Mouse (Mus musculus) hindbrain, embryonic 16.5 days (tissue): ENCODE measurements around the gene Bsdc1. TPM values are rescaled to one million over a fixed set of nuclear protein-coding genes. Genes with fewer than 3 reads are reported as not detected.
"Not testable (repeated sequence)": the region's sequence is repeated elsewhere in the genome, so short reads cannot be mapped to it uniquely, and the experiment has no call there.

ENCODE experiments used
- ATAC-seq: fragments of 200-750 bp; cut with Nextera tagmentation; 2 replicates; pipeline ENCODE4 v1.8.0; 2017; ENCODE audit warnings: moderate TSS enrichment, moderate library complexity
- H3K27ac ChIP-seq: fragments of 300-500 bp; sonication (generic); 2 replicates; pipeline ENCODE4 v1.5.1; 2014; ENCODE audit warnings: low read depth, mild to moderate bottlenecking, control low read depth, low read length, moderate library complexity
- H3K27me3 ChIP-seq: fragments of 300-500 bp; sonication (generic); replicated peaks from 2 replicates; pipeline ENCODE4 v1.6.1; 2014; ENCODE audit warnings: low read length; ENCODE audit not compliant: control insufficient read depth, insufficient read depth
- H3K36me3 ChIP-seq: fragments of 300-500 bp; sonication (generic); 2 replicates; pipeline ENCODE4 v1.6.1; 2014; ENCODE audit warnings: mild to moderate bottlenecking, low read length, moderate library complexity, mixed read lengths; ENCODE audit not compliant: control insufficient read depth, insufficient read depth
- H3K4me1 ChIP-seq: fragments of 300-500 bp; sonication (generic); 2 replicates; pipeline ENCODE4 v1.6.1; 2014; ENCODE audit warnings: low read depth, low read length; ENCODE audit not compliant: control insufficient read depth, insufficient read depth
- H3K4me2 ChIP-seq: fragments of 300-500 bp; sonication (generic); 2 replicates; pipeline ENCODE4 v1.6.1; 2014; ENCODE audit warnings: mild to moderate bottlenecking, low read length, control low read depth, moderate library complexity
- H3K4me3 ChIP-seq: fragments of 300-500 bp; sonication (generic); 2 replicates; pipeline ENCODE4 v1.5.1; 2014; ENCODE audit warnings: mild to moderate bottlenecking, low read length, control low read depth, moderate library complexity
- H3K9ac ChIP-seq: fragments of 300-500 bp; sonication (generic); 2 replicates; pipeline ENCODE4 v1.6.1; 2014; ENCODE audit warnings: low read depth, mild to moderate bottlenecking, control low read depth, low read length, moderate library complexity
- H3K9me3 ChIP-seq: fragments of 300-500 bp; sonication (generic); 2 replicates; pipeline ENCODE4 v1.6.1; 2014; ENCODE audit warnings: mild to moderate bottlenecking, low read length, moderate library complexity; ENCODE audit not compliant: control insufficient read depth
- WGBS: fragments of 180-500 bp; shearing (Covaris S2); extraction: QIAGEN DNeasy Blood & Tissue Kit; methylation state at CpG from one replicate; pipeline ENCODE4 v1.1.7; 2014; 5-methylcytosine and 5-hydroxymethylcytosine counted together
- polyA plus RNA-seq: library from polyadenylated mRNA; unstranded; fragments of >200 nt; fragmentation: Nextera tagmentation; extraction: Ambion mirVana; gene quantifications from 2 replicates; pipeline ENCODE4 v1.2.1, GENCODE M21; 2015

The Bsdc1 gene
- polyA plus RNA-seq, 1 experiment from 2014 or later, result 34.6 TPM

DNA sequence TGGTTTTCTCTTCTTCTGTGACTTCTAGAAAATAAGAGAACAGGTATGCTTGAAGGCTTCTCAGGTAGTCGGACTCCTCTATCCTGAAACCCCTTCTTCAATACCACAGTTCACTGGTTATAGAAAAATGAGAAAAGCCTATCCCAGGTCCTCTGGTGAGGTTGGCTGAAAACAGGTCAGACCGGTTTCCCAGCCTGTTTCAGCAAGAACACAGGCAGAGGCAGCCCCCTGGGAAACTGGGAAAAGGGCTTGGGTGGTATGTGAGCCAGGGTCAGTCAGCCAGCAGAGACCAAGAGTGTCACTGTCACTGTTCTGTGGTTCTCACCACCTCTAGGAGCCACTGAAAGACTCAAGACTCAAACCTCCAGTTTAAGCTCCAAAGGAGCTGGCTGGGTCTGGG, 55.5 kb downstream of the Bsdc1 start:
- Histone ChIP-seq H3K4me3 (no peak overlapping the region), H3K4me2 (no peak overlapping the region), H3K27me3 (no peaks in the 10 kb centered on the region), H3K4me1 (peaks cover 14% of the 10 kb centered on the region), H3K9me3 (no peaks in the 10 kb centered on the region), H3K36me3 (peaks cover 26% of the 10 kb centered on the region), H3K27ac (peak overlapping the region; percentile 39; the same call in 1 of the 2 replicates), H3K9ac (no peak overlapping the region)
- 61% methylated on average over 2 of the region's 2 CpGs for WGBS
- no peak for ATAC-seq

DNA sequence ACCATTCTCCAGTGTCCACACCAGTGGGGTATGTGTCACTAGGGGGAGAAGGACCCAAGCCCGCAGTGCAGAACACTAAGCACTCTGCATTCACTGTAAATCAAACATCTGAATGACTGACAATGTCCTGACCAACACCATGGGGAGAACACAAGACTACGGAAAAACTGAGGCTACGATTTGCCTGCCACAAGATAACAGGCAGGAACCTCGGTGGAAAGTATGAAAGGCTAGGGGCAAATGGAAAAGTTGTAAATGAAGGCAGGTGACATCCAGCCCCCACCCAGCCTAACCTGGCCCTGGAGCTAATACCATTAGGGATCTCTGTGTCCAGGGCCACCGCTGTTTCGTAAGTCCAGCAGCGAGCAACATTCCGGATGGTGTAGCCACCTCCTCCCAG, 57.1 kb downstream of the Bsdc1 start:
- Histone ChIP-seq H3K4me3 (no peak overlapping the region), H3K4me2 (no peak overlapping the region), H3K27me3 (no peaks in the 10 kb centered on the region), H3K4me1 (peaks cover 11% of the 10 kb centered on the region), H3K9me3 (no peaks in the 10 kb centered on the region), H3K27ac (no peak overlapping the region), H3K36me3 (peaks cover 37% of the 10 kb centered on the region), H3K9ac (no peak overlapping the region)
- ATAC-seq, result no peak
- 88% methylated on average over 8 of the region's 8 CpGs for WGBS

DNA sequence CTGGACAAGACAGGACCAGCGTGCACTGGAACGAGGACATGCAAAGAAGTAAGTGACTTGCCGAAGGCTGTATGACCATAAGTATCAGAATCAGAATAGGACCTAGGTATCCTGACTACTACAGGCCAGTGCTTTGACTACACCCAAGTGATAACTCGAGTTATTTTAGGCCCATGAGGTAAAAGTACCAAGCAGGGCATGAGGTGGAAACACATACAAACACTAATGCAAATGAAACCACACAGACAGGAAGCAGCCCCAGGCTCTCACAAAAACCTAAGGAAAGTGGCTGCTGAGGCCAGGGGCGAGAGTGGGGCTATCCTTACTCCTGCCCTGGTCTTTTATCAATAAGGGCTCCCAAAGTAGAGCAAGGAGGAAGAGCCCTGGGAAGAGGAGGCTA, 64.0 kb downstream of the Bsdc1 start:
- Histone ChIP-seq H3K4me1 (no peaks in the 10 kb centered on the region), H3K9me3 (no peaks in the 10 kb centered on the region), H3K4me2 (no peak overlapping the region), H3K9ac (no peak overlapping the region), H3K36me3 (peaks cover 34% of the 10 kb centered on the region), H3K27me3 (no peaks in the 10 kb centered on the region), H3K27ac (no peak overlapping the region), H3K4me3 (no peak overlapping the region)
- WGBS, result 97% methylated on average over 5 of the region's 5 CpGs
- ATAC-seq, result no peak

DNA sequence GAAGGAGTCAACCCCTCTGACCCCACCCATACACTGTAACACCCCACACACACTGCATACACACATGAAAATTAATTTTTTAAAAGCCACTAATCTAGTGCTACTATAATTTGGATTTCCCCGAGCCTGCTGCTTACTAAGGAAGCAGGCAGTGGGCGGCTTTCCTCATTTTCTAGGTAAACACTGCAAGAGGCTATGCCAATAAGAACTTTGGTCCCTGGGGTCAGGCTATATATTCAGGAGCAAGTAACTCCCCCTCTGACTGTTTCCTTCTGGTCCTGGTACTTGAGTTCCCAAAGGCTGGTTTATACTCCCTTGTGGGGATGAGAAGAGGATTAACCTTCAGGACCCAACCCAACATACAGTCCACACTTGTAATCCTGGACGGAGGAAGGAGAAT, 64.5 kb downstream of the Bsdc1 start:
- Histone ChIP-seq H3K4me1 (no peaks in the 10 kb centered on the region), H3K9me3 (no peaks in the 10 kb centered on the region)
- 80% methylated on average over 3 of the region's 3 CpGs for WGBS

DNA sequence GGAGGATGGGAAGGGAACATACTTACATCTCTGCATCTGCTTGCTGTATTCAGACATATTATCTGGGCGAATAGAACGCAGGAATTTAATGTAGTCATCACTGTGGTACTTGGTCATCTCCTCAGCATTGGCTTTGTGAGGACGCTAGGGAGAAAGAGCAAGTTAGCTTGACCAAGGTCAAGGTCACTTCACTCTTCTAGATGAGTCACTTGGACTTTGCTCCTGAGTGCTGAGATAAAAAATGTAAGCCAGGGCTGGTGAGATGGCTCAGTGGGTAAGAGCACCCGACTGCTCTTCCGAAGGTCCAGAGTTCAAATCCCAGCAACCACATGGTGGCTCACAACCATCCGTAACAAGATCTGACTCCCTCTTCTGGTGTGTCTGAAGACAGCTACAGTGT, 67.5 kb downstream of the Bsdc1 start:
- H3K36me3 ChIP-seq, result peaks cover 18% of the 10 kb centered on the region
- H3K9ac ChIP-seq, H3K9me3 ChIP-seq, ATAC-seq, H3K27me3 ChIP-seq, H3K4me1 ChIP-seq, H3K4me3 ChIP-seq, H3K27ac ChIP-seq, H3K4me2 ChIP-seq: not testable (repeated sequence)
- 96% methylated on average over 5 of the region's 6 CpGs for WGBS

More for the DNA sequence above, 64.5 kb downstream of the Bsdc1 start:
- Histone ChIP-seq H3K27me3 (no peaks in the 10 kb centered on the region), H3K27ac (no peak overlapping the region), H3K9ac (no peak overlapping the region), H3K4me2 (no peak overlapping the region), H3K4me3 (no peak overlapping the region), H3K36me3 (peaks cover 30% of the 10 kb centered on the region)
- no peak for ATAC-seq

Other genes with a start within 250 kb of the Bsdc1 start
- gene C77080, start 200.2 kb upstream of the Bsdc1 start, polyA plus RNA-seq, result 7.0 and 10.8 TPM in 2 replicates
- gene Sync, start 174.0 kb upstream of the Bsdc1 start, polyA plus RNA-seq, result 1.7 and 1.9 TPM in 2 replicates
- gene Rbbp4, start 126.2 kb upstream of the Bsdc1 start, polyA plus RNA-seq, result 238 and 242 TPM in 2 replicates
- 15.1 and 21.3 TPM in 2 replicates for gene Zbtb8os, start 125.9 kb upstream of the Bsdc1 start, polyA plus RNA-seq
- 21.7 and 22.0 TPM in 2 replicates for gene Zbtb8a, start 83.5 kb upstream of the Bsdc1 start, polyA plus RNA-seq
- 18.0 and 19.2 TPM in 2 replicates for gene Zbtb8b, start 20.7 kb upstream of the Bsdc1 start, polyA plus RNA-seq
- 0.72 and 0.79 TPM in 2 replicates for gene Tssk3, start 29.4 kb downstream of the Bsdc1 start, polyA plus RNA-seq
- 0.81 and 1.4 TPM in 2 replicates for gene Fam229a, start 29.6 kb downstream of the Bsdc1 start, polyA plus RNA-seq
- gene Marcksl1, start 52.0 kb downstream of the Bsdc1 start, polyA plus RNA-seq, result 1,546 and 1,575 TPM in 2 replicates
- gene Hdac1, start 81.1 kb downstream of the Bsdc1 start, polyA plus RNA-seq, result 80.5 and 90.0 TPM in 2 replicates
- gene Lck, start 112.1 kb downstream of the Bsdc1 start, polyA plus RNA-seq, result 13.5 and 13.9 TPM in 2 replicates
- 0.35 and 0.58 TPM in 2 replicates for gene Fam167b, start 117.0 kb downstream of the Bsdc1 start, polyA plus RNA-seq
- gene Eif3i, start 139.1 kb downstream of the Bsdc1 start, polyA plus RNA-seq, result 216 and 223 TPM in 2 replicates
- 185 and 190 TPM in 2 replicates for gene Tmem234, start 139.1 kb downstream of the Bsdc1 start, polyA plus RNA-seq
- gene Dcdc2b, start 152.7 kb downstream of the Bsdc1 start, polyA plus RNA-seq, result 2.1 and 3.9 TPM in 2 replicates
- 27.6 and 33.4 TPM in 2 replicates for gene Iqcc, start 157.5 kb downstream of the Bsdc1 start, polyA plus RNA-seq
- 160 and 169 TPM in 2 replicates for gene Ccdc28b, start 162.4 kb downstream of the Bsdc1 start, polyA plus RNA-seq
- gene Txlna, start 179.5 kb downstream of the Bsdc1 start, polyA plus RNA-seq, result 39.7 and 46.0 TPM in 2 replicates
- gene Kpna6, start 211.2 kb downstream of the Bsdc1 start, polyA plus RNA-seq, result 18.2 and 20.3 TPM in 2 replicates
- 12.7 and 14.8 TPM in 2 replicates for gene Tmem39b, start 235.3 kb downstream of the Bsdc1 start, polyA plus RNA-seq